Mouse (Mus musculus): ENCODE measurements around the gene BC030867.

The BC030867 gene

DNA sequence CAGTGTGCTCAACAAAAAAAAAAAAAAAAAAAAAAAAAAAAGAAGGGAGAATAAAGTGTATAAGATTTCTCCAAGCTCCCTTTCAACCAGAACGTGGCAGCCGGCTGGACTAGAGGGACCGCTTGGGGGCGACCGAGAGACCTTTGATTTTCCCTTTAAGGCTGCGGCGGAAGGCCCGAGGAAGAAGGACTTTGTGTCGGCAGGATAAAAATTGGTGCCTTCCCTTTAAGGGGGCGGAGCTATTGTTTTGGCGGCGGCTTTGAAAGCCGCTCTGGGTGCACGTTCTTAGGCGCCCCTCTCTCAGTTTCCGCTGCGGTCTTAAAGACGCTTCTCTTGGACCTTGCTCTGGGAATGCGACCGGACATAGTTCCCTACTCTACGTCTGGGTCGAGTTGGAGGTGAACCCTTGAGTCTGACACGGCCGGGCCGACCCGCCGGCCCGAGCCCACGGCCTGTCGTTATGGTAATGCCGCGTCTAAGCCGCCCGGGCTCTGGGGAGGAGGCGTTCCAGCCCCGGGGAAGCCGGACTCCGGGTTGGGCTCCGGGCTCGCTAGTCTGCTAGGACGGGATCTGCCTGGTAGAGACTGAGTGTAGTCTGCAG is at the start of gene BC030867:
BC030867 (plus strand) TSS at position 253 of the 601 bp plus-strand sequence.
- peak; percentile 100 for DNase-seq (ENCODE audit: low spot score)

DNA sequence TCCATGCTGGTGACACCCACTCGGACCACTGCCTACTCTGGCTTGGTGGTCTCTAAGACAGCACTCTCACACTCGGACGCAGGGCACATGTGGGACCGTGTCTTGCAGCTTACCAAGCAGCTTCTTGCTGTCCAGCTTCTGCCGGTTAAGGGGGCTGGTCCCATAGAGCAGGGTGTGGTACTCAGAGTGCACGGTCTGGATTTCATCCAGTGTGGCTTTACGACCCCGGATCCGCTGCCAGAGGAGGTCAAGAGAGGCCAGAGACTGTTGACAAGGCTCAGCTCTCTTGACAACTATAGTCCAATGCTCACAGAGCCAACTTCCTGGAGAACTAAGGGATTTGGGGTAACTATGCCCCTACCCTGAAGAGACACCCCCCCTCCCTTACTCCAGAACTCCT is 48.8 kb upstream of the BC030867 start:
- no peak for DNase-seq (ENCODE audit: low spot score)

DNA sequence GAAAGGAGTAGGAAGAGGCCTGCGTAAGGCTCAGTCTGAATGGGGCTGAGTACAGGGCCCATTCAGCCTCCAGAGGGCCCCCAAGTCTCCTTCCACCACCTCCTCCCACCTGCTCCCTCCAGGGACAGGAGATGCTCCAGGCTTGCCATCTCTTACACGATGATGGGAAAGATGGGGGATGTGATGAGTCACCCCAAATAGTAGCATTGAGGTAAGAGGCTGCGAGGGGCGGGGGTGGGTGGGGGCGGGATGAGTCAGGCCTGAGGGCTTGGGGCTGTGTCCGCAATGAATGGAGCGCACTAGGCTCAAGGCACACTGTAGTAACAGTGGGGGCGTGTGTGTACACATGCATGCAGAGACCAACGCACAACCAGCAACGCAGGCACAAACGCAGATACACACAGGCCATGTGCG is 47.3 kb upstream of the BC030867 start:
- no peak for DNase-seq (ENCODE audit: low spot score)

DNA sequence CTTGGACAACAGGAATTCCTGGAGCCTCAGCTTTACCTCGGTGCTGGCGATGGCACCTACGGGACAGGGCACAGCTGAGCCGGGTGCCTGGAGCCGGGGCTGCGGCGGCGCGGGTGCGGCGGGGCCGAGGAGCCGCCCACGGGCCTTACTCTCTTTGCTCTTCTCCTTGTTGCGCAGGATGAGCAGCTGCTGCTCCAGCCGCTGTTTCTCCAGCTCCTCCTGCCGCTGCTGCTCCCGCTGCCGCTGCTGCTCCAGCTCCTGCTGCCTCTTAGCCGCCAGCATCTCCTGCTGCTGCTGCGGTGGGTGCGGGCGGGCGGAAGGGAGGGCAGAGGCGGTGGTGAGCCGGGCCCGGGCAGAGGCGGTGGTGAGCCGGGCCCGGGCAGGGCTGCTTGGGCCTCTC is 42.2 kb upstream of the BC030867 start:
- DNase-seq (ENCODE audit: low spot score) = no peak

DNA sequence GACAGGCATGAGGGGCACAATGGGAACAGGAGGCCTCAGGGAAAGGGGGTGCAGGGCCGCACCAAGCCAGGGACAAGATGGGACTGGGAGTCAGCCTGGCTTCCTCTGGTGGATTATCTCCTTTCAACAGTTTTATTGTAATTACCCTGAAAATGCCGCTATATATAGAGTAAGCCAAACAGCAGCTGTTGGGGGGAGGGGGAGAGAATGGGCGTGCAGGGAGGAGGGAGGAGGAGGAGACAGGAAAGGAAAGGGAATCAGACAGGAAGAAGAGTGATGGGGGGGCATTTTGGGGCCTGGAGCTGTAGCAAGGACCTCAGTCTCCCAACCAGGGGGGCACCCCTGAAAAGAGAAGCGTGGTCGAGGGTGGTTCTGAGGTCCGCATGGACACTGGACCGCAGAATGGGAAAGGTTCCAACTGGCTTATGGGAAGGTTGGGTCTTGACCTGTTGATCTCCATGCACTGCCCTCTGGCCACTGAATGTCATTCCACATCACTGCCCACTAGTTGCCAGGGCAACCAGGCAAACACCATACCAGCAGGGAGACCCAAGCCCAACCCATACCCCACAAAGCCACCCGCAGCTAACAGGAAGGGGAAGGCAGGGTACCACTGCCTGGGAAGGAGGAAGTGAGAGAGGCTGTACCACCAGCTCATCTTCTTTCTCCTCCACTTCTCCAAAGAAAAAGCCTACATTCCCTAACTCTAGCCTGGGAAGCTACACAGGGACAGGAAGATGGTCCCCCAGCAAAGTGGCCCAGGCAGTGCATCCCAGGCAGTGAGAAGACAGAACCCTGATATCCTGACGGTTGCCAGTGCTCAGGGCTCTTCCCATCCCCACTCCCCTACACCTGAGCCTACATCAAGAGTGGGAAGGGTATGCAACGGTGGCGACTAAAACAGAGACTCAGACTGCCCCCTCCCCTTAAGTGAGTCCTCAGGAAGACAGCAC is 40.6 kb upstream of the BC030867 start:
- DNase-seq (ENCODE audit: low spot score) = peak; percentile 78

DNA sequence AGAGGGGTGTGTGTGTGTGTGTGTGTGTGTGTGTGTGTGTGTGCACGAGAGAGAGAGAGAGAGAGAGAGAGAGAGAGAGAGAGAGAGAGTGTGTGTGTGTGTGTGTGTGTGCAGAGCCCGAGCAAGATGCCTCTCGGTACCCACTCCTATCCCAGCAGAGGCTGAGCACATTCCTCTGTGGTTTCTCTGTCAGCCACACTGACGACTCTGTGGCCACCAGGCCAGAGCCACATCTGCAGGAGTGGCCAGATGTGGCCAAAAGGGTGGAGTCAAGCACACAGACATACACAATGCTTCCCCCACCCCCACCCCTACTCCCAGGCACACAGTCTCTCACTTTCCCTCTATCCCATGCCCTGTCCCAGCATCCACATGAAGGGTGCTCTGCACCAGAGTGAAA is 39.8 kb upstream of the BC030867 start:
- no peak for DNase-seq (ENCODE audit: low spot score)

DNA sequence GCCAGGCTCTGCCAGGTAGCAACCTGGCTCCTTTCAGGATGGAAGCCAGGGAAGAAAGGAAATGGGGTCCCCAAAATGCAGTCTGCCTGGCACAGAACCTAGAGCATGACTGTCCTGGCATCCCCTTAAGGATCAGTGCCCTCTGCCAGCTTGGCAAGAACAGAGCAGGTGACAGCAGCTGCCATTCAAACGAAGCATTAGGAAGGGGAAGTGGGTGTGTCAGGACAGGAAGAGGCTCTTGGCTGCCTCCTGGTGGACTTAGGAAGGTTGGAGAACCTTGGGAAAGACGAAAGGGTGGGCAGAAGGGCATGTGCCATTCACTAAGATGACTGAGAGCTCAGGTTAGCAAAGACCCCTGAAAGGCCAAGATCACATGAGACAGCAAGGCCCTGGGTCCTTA is 38.9 kb upstream of the BC030867 start:
- DNase-seq (ENCODE audit: low spot score) = no peak

DNA sequence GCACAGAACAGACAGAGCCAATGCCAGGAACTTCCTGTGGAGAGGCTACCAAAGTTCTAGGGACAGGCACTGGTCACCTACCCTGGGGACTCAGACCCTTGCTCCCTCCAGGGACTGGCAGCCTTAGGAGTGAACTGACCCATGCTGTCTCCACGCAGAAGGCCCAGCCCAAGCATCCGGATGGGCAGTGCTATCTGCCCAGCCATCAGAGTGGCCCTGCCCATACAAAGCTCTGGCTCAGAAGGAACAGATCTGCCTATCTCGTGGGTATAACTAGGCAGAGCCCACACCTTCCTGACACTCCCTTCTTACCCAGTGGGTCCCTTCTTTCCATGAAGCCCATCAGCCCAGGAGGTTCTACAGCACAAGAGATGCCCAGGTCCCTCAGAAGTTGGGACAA is 38.5 kb upstream of the BC030867 start:
- DNase-seq (ENCODE audit: low spot score) = no peak

DNA sequence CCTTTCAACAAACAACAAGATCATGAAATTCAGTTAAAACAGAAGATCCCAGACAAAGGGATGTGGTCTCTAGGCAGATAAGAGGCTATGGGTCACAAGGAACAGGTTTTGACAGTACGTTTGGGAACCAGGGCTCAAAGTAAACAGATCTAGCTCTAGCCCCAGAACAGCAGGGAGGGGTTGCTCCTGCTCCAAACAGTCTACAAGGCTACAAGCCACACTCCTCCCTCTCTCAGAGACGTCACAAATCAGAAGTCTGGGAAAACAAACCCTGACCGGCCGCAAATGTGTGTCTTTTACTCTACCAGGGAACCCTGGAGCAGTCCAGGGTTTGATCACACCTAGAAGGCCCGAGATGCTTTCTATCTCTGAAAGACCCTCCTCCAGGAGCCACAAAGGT is 37.7 kb upstream of the BC030867 start:
- DNase-seq (ENCODE audit: low spot score) = no peak

DNA sequence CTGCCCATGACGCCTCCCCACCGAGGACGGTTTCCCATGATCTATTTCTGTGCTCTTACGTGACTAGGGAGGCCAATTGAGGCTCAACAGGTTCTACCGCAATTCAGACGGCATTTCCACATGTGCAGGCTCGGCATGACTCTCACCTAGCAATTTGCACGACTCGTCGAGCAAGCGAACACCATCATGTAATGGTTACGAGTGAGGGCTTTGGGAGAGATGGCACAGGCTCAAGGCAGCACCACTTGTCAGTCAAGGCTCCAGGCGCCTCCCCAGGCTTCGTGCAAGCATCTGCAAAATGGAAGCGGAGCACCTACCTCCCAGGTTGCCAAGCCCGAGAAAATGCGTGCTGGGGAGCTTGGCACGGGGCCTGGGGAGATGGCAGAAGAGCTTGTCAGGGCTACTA is 36.7 kb upstream of the BC030867 start:
- DNase-seq (ENCODE audit: low spot score) = no peak

DNA sequence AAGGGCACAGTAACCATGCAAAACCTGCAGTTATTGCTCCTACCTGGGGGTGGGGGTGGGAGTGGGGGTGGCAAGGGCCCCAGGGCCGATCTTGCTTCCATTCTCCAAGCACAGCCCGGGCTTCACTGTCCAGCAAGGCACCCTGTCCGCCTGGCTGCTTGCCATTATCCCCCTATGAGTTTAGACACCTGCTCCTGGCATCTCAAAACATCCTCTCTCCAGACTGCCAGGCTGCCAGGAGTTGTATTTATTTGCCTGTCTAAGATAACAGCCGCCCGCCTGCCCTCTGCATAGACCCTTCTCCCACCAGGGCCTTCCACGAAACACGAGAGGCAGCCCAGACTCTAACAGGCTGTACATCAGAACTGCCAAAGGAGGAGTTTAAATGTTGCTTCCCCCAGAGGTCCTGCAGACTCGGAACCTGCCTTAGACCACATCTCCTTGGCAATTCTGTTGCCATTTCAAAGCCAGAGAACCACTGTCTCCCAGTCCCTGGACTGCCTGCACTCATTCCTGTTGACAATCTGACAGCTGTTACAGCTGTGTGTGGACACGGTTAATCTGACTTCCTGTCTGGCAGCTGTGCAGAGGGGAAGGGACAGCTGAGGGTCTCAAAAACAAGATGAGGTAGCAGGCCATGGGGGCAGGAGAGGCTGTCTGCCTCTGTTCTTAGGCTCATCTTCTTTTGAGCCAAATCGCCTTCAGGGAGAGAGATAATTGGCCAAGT is 34.1 kb upstream of the BC030867 start:
- peak; percentile 36 for DNase-seq (ENCODE audit: low spot score)

DNA sequence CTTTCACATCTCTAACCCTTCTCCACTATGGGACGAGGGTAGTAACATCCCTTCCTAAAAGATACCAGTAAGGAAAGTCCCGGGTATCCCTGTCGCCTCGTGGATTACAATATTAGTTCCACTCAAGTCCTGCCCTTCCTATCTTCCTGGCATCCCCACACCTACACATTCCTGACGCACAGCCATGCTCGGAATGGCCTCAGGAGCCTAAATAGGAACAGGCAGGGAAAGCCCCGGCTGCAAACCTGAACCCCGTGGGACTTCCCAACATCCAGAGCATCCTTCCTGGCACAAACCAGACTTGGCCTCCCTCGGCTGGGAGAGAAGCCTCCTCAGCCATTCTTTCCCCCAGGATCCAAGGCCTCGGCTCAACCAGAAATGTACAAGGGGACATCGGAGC is 33.2 kb upstream of the BC030867 start:
- DNase-seq (ENCODE audit: low spot score) = no peak

DNA sequence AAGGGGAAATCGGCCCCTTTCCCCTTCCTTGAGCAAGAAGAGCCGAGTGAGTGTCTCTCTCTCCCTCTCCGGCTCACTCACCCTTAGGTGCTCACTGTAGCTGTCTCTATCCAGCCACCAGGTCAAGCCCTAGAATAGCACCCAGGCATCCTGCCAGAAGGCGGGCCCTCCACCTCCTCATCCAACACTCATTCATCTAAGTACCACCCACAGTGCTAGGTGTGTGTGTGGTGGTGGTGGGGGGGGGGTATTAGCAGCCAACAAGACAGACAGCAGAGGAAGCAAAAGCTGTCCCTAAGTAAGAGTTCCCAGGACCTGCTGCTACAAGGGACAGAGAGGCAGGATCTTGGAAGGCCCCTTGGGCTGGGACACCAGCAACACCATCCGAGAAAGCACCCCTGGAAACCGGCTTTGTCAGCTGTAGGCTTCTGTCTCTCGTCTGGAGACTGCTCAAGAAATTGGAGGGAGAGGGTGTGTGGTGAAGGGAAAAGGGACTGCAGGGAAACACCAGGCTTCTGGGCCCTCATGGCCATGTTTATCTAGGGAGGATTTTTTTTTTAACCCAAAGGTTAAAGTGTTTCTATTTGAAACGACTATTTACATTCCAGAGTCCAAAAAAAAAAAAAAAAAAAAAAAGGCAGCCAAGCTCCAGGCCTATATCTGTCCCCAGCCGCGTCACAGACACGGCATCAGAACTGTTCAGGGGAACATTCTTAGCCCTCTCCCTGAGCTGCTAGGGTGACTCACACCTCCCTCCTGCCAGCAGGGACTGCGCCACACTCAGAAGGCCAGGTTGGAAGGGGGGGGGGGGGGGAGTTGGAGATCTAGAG is 32.4 kb upstream of the BC030867 start:
- DNase-seq (ENCODE audit: low spot score) = no peak

DNA sequence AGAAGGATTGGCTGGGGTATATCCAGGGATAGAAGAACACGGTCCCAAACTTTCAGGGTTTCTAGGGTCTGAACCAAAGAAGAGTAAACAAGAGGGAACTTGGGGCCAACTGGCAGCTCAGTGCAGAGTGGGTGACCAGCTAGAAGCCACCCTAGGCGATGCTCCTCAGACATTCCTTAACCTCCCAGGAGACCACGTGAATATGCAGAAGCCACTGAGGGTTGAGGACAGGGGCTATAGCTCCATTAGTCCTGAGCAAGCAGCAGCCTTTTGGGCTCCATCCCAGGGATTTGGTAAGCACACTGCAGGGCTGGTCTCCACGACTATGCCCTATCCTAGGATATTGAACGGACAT is 31.8 kb upstream of the BC030867 start:
- DNase-seq (ENCODE audit: low spot score) = no peak

DNA sequence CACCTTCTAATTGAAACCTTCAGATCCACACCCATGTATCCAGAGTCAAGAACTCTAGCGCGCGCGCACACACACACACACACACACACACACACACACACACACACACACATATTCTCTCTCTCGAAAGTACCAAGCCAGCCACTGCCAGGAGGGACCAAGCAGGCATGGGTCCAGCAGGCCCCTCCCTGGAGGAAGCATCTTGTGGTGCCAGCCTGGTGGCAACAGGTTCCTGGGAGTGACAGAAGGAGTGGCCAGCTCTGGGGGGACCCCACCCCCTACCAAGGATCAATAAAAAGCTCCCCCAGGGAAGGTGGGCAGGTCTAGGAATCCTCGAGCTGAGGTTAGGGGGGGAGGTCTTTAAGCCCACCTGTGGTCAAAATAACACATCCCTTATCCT is 31.3 kb upstream of the BC030867 start:
- DNase-seq (ENCODE audit: low spot score) = no peak

DNA sequence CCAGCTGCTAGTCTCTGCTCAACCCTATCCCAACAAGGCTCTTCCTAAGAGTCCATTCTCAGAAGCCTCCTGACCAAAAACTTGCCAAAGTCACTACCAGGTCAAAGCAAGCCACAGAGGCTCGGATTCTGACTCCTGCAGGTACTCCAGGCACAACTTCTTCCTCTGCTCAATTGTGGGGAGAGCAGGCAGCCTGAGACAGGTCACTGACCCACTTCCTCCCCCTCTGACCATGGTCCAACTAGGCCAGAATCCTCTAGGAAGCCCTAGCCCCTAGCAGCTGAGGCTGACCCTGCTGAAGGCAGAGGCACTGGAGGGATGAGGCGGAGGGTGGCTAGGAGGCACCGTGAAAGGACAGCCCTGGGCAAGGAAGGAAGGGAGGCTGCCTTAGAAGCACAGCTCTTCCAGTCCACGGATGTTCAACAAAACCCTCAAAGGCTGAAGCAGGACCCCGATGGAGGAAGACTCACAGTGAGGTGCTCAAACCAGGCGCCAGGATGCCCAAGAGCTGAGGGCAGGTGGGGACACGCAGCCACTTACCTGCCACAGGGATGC is 30.7 kb upstream of the BC030867 start:
- DNase-seq (ENCODE audit: low spot score) = no peak

DNA sequence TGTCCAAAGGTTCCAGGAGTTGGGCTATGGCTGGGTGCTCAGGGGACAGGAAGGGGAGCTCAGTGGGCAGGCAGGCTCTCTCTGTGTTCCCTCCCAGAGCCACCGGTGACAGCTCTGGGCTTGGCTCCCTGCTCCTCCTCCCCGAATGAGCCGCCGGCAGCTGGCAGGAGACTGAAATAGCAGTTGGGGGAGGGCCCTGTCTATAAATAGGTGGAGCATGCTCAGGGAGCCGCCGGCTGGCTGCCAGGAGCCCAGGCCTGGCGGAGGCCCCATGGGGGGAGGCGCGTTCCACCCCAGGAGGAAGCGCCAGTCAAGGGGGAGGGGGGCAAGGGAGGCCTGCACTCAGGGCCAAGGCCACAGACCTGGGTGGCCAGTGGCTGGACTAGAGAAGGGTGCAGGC is 29.9 kb upstream of the BC030867 start:
- DNase-seq (ENCODE audit: low spot score) = peak; percentile 85

DNA sequence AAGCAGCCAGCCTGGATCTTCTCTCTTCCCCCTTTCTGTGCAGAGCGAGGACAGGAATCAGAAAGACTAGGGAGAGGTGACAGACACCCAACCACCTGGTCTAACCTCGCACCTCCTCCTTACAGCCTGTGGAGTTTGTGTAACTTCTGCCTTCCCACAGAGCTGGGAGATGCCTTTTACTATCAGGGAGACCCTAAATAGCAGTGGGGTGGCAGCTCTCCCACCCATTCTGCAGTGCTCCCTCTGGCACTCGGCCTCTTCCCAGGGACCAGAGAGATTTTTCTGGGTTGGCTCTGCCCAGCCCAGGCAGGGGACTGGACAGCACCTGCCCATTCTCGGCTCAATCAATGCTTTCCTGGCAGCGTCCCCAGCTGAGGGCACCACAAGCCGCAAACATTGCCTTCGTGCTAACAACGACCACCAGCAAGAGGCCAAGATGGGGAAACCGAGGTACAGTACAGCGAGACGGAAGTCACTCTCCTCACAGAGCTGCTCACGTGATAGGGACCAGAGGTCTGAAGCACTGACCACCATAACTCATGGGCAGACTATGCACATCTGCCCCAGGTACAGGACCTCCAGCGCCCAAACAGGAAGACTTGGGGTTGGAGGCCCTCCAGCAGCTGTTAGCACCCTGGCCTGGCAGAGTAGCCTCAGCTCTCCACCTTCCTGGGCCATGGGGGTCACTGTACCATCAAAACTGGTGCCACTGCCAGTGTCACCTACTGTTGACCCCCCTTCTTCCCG is 29.3 kb upstream of the BC030867 start:
- DNase-seq (ENCODE audit: low spot score) = no peak

DNA sequence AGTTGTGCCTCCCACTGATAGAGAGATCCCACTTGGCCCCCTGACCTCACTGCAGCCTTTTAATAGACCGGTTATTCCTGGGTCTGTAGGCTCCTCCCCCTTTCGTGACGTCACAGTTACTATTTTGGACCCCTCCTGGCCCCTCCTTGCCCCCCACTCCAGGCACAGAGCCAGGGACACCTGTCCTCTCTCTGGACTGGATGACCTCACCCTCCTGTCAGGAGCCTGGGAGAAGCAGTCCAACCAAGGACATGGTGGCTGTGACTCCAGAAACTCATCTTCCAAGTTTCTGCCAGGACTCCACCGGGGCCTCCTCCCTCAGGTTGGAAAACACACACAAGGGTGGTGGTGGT is 28.7 kb upstream of the BC030867 start:
- no peak for DNase-seq (ENCODE audit: low spot score)

DNA sequence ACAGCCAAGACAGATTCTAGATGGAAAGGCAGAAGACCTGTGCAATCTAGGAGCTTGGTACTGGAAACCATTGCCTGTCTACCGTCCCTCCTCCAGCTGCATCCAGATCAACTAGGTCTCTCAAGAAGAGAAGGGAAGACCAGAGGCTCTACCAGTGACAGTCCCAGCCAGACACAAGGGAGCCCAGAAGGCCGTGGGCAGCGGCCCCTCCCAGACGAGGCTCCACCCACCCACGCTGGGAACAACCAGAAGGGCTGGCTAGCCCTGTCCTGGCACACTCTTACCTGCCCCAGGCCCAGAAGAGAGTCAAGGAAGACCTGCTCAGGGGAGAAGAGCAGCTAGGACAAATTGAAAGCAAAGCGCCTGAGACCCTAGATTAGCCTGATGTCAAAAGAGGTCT is 28.2 kb upstream of the BC030867 start:
- DNase-seq (ENCODE audit: low spot score) = no peak

Data from embryo, embryonic 10.5 days (tissue).